Mouse (Mus musculus) cerebellum, postnatal 10 days (tissue): ENCODE data around the gene Ccdc115.
"Not testable (repeated sequence)": the region's sequence is repeated elsewhere in the genome, so short reads cannot be mapped to it uniquely, and the experiment has no call there.

Source experiments
- DNase-seq, 2 experiments: peaks; one replicate each; pipeline ENCODE4 v3.0.0; 2021; ENCODE audit warnings: mixed read lengths in 2 of 2

Ccdc115 gene

GRCm38 (mm10) chr1:34438381-34439051 is 956 bp downstream of the Ccdc115 start:
- no peak for DNase-seq

- DNase-seq, result not testable (repeated sequence)
Measured at GRCm38 (mm10) chr1:34437366-34437765, 2.1 kb downstream of the Ccdc115 start.

- DNase-seq, result no peak
Measured at GRCm38 (mm10) chr1:34436374-34436773, 3.1 kb downstream of the Ccdc115 start.

- DNase-seq, result no peak
Measured at GRCm38 (mm10) chr1:34435371-34436120, 3.9 kb downstream of the Ccdc115 start.

- DNase-seq, result peak; percentile 96 to 98
Measured at GRCm38 (mm10) chr1:34434660-34435160, 4.8 kb downstream of the Ccdc115 start.

- peak; percentile 47 to 63 for DNase-seq
Measured at GRCm38 (mm10) chr1:34433891-34434521, 5.5 kb downstream of the Ccdc115 start.

- DNase-seq, result peak; percentile 62 to 67
Measured at GRCm38 (mm10) chr1:34432776-34433481, 6.5 kb downstream of the Ccdc115 start.

GRCm38 (mm10) chr1:34432411-34432775 is 7.1 kb downstream of the Ccdc115 start:
- DNase-seq, result peak; percentile 77 to 79

- no peak for DNase-seq
Measured at GRCm38 (mm10) chr1:34431431-34431830, 8.0 kb downstream of the Ccdc115 start.

- no peak for DNase-seq
Measured at GRCm38 (mm10) chr1:34430981-34431380, 8.5 kb downstream of the Ccdc115 start.

GRCm38 (mm10) chr1:34429281-34429680 is 10.2 kb downstream of the Ccdc115 start:
- DNase-seq, result no peak

GRCm38 (mm10) chr1:34428466-34428865 is 11.0 kb downstream of the Ccdc115 start:
- DNase-seq, result no peak

- DNase-seq, result peak; percentile 66 to 70
Measured at GRCm38 (mm10) chr1:34399182-34399953, 40.1 kb downstream of the Ccdc115 start.

GRCm38 (mm10) chr1:34396321-34396720 is 43.2 kb downstream of the Ccdc115 start:
- peak; percentile 34 to 42 for DNase-seq

- DNase-seq, result peak in 1 of 2 experiments; percentile 5
Measured at GRCm38 (mm10) chr1:34389234-34389891, 50.1 kb downstream of the Ccdc115 start.

GRCm38 (mm10) chr1:34388849-34389233 is 50.6 kb downstream of the Ccdc115 start:
- DNase-seq, result peak; percentile 25 to 32

- DNase-seq, result peak; percentile 95 to 96
Measured at GRCm38 (mm10) chr1:34387346-34388327, 51.8 kb downstream of the Ccdc115 start.
